19 mouse cellular contexts compared by ENCODE assay signal in genomic region chr10:42896621-42897020, GRCm38 (mm10).
"Had no signal": no experiment of that assay in that cellular context is flagged by ENCODE, and none has a peak within 500 bp of the region (broad histone marks: within the 10 kb centered on the region; RNA-seq: fewer than 3 reads in every experiment).

No protein-coding gene starts in this region.

- H3K4me3 ChIP-seq: kidney, embryonic 15.5 days; left cerebral cortex, adult 2 months; lung, embryonic 15.5 days; megakaryocyte, embryonic 14.5 days; midbrain, embryonic 10.5 days; midbrain, embryonic 13.5 days; myocyte had no signal

- H3K27ac ChIP-seq: kidney, embryonic 15.5 days; left cerebral cortex, adult 2 months; liver, embryonic 14.5 days; lung, embryonic 15.5 days; midbrain, embryonic 10.5 days; midbrain, embryonic 13.5 days had no signal

- H3K4me1 ChIP-seq: kidney, embryonic 15.5 days had no signal

- H3K27me3 ChIP-seq: kidney, embryonic 15.5 days; lung, embryonic 15.5 days; midbrain, embryonic 13.5 days had no signal

- DNase-seq: kidney, adult 11 months; kidney, adult 8-10 months; kidney, postnatal 10 days; kidney, postnatal 36 days; layer of hippocampus, postnatal 36 days; lung, adult 18-20 months; lung, postnatal 36 days; right cerebral cortex, adult 18-20 months; right cerebral cortex, postnatal 14 days; right cerebral cortex, postnatal 4 days; thymus, adult 18-20 months had no signal

- H3K36me3 ChIP-seq: kidney, embryonic 15.5 days; lung, embryonic 15.5 days; midbrain, embryonic 10.5 days; midbrain, embryonic 13.5 days had no signal
